Mouse (Mus musculus): ENCODE data around the gene Bbs4. TPM values are rescaled to one million over a fixed set of nuclear protein-coding genes. Genes with fewer than 3 reads are reported as not detected.

The Bbs4 gene
- polyA plus RNA-seq, 1 experiment, result 6.8 TPM

- Histone ChIP-seq H3K36me3 (ENCODE audit: control insufficient read depth, insufficient read depth, low read length) (no peaks in the 10 kb centered on the region), H3K27me3 (ENCODE audit: control insufficient read depth, insufficient read depth, low read length) (no peaks in the 10 kb centered on the region), H3K27ac (ENCODE audit: control insufficient read depth, insufficient read depth, low read depth, low read length) (no peak overlapping the region), H3K4me3 (ENCODE audit: control insufficient read depth, low read depth, low read length) (no peak overlapping the region), H3K4me1 (ENCODE audit: control insufficient read depth, insufficient read depth, low read length) (peaks cover 5% of the 10 kb centered on the region)
- TF ChIP-seq CTCF (IDR thresholded peaks at IDR 0.05; ENCODE audit: control insufficient read depth, insufficient read depth, insufficient replicate concordance, low read depth, low read length) (no peak), POLR2A (IDR thresholded peaks at IDR 0.05; ENCODE audit: control insufficient read depth, low read depth, low read length) (no peak)
These were observed 60.8 kb downstream of the Bbs4 start for GRCm38 (mm10) chr9:59292493-59292875.

- peak overlapping the region; percentile 74 for H3K27ac ChIP-seq (ENCODE audit: control insufficient read depth, insufficient read depth, low read depth, low read length)
- peak overlapping the region; percentile 99 for H3K4me3 ChIP-seq (ENCODE audit: control insufficient read depth, low read depth, low read length)
- TF ChIP-seq CTCF (IDR thresholded peaks at IDR 0.05; ENCODE audit: control insufficient read depth, insufficient read depth, insufficient replicate concordance, low read depth, low read length), result no peak
- no peaks in the 10 kb centered on the region for H3K36me3 ChIP-seq (ENCODE audit: control insufficient read depth, insufficient read depth, low read length)
- H3K4me1 ChIP-seq (ENCODE audit: control insufficient read depth, insufficient read depth, low read length), result peaks cover 5% of the 10 kb centered on the region
- H3K27me3 ChIP-seq (ENCODE audit: control insufficient read depth, insufficient read depth, low read length), result no peaks in the 10 kb centered on the region
These were observed 61.4 kb downstream of the Bbs4 start for GRCm38 (mm10) chr9:59291688-59292492.

DNA sequence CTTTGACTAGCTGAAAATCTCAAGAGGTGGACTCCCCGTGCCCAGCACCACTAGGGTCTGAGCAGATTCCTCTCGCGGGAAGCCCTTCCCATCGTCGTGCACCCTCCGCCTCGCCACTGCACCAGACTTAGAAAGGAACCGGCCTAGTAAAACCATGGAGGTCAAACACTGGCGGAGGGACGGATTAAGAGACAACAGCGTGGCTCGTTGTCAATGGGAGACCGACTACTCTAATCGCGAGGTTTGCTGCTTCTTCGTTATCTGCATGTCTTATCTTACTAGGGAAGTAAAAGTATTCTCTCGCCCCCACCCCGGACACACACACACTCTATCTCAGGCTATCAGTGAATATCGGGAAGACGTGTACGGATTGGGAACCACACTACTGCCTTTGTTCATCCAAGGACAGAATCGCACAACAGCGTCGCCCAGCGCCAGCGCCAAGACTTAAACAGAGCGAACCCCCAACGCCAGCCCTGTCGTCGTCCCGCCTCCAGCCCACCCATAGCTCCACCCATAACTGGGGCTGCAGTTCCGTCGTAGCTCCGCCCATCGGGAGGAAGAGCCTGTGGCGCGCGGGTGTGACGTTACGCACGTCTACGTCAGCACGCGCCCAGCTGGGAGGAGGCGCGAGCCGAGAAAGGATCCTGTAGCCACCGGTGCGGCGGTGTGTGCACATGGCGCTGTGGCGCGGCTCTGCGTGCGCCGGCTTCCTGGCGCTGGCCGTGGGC, 62.2 kb downstream of the Bbs4 start, which contains the start of gene Adpgk:
Gene Adpgk (plus strand): TSS at position 602 of the 731 bp plus-strand sequence.
- TF ChIP-seq CTCF (IDR thresholded peaks at IDR 0.05; ENCODE audit: control insufficient read depth, insufficient read depth, insufficient replicate concordance, low read depth, low read length) (peak; percentile 17; the same call in 1 of the 2 replicates), POLR2A (IDR thresholded peaks at IDR 0.05; ENCODE audit: control insufficient read depth, low read depth, low read length) (peak; percentile 98)
- H3K36me3 ChIP-seq (ENCODE audit: control insufficient read depth, insufficient read depth, low read length), result no peaks in the 10 kb centered on the region
- no peaks in the 10 kb centered on the region for H3K27me3 ChIP-seq (ENCODE audit: control insufficient read depth, insufficient read depth, low read length)
- H3K4me3 ChIP-seq (ENCODE audit: control insufficient read depth, low read depth, low read length), result peak within 1 kb of the TSS; percentile 99
- peaks cover 5% of the 10 kb centered on the region for H3K4me1 ChIP-seq (ENCODE audit: control insufficient read depth, insufficient read depth, low read length)
- peak within 1 kb of the TSS; percentile 97 for H3K27ac ChIP-seq (ENCODE audit: control insufficient read depth, insufficient read depth, low read depth, low read length)

DNA sequence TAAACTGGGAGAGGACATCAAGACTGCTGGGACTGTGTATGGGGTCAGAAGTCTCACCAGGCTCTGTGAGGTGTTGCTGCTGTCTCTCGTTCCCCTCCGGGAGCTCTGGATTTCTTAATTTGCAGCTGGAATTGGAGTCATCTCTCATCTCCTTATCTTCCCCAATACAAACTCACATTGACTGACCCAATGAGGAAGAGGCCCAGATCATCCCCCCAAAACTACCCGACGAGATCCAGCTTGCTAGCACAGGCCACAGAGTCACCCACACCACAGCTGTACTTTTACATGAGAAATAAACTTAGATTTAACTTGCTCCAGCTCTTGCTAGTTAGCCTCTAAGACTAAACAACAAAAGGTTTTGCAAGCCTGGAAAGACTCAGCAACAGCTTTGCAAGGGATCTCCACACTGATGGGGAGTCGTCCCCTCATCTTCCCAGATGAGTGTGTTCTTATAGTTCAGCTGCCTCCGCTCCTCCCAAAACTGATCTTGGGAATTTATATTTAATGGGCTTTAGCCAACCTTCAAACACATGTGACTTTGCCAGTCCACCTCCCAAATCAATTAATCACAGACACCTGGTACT, 63.7 kb downstream of the Bbs4 start:
- Histone ChIP-seq H3K4me3 (ENCODE audit: control insufficient read depth, low read depth, low read length) (no peak overlapping the region; the same call in 1 of the 2 replicates), H3K27ac (ENCODE audit: control insufficient read depth, insufficient read depth, low read depth, low read length) (no peak overlapping the region), H3K4me1 (ENCODE audit: control insufficient read depth, insufficient read depth, low read length) (peaks cover 5% of the 10 kb centered on the region), H3K36me3 (ENCODE audit: control insufficient read depth, insufficient read depth, low read length) (no peaks in the 10 kb centered on the region), H3K27me3 (ENCODE audit: control insufficient read depth, insufficient read depth, low read length) (no peaks in the 10 kb centered on the region)
- TF ChIP-seq CTCF (IDR thresholded peaks at IDR 0.05; ENCODE audit: control insufficient read depth, insufficient read depth, insufficient replicate concordance, low read depth, low read length) (no peak), POLR2A (IDR thresholded peaks at IDR 0.05; ENCODE audit: control insufficient read depth, low read depth, low read length) (no peak)

DNA sequence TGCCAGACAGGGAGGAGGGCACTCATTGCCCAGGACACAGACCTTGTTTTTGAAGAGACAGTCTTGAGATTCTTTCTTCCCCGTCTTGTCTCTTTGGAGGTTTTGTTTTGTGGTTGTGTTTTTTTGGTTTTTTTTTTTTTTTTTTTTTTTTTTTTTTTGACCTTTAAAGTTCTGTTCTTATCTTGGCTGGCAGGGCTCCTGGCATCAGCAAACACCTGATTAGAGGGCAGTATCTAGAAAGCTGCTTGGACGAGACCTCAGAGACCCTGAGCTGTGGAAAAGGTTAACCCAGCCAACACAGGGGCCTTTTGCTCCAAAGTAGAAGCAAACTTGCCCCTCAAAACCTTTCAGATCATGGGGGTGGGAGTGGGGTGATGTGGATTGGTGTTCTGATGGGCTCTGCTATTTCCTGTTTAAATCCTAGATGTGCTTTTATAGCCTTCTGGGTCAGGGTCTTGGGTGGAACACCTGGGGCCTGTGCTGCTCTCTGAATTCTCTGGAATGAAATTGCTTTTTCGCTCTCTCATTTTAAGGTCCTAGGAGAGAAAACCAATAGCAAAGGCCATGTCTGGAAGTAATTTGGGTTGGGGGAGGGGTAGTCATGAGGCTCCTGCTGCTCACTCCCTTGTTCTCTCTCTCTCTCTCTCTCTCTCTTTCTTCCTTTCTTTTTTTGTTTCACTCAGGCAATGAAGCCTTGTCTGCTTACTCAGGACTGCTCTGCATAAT, 64.5 kb downstream of the Bbs4 start:
- TF ChIP-seq POLR2A (IDR thresholded peaks at IDR 0.05; ENCODE audit: control insufficient read depth, low read depth, low read length), result no peak
- no peak for TF ChIP-seq CTCF (IDR thresholded peaks at IDR 0.05; ENCODE audit: control insufficient read depth, insufficient read depth, insufficient replicate concordance, low read depth, low read length)
- H3K36me3 ChIP-seq (ENCODE audit: control insufficient read depth, insufficient read depth, low read length), result no peaks in the 10 kb centered on the region
- H3K4me1 ChIP-seq (ENCODE audit: control insufficient read depth, insufficient read depth, low read length), result peaks cover 5% of the 10 kb centered on the region
- H3K27me3 ChIP-seq (ENCODE audit: control insufficient read depth, insufficient read depth, low read length), result no peaks in the 10 kb centered on the region
- H3K4me3 ChIP-seq (ENCODE audit: control insufficient read depth, low read depth, low read length), result no peak overlapping the region
- H3K27ac ChIP-seq (ENCODE audit: control insufficient read depth, insufficient read depth, low read depth, low read length), result no peak overlapping the region

DNA sequence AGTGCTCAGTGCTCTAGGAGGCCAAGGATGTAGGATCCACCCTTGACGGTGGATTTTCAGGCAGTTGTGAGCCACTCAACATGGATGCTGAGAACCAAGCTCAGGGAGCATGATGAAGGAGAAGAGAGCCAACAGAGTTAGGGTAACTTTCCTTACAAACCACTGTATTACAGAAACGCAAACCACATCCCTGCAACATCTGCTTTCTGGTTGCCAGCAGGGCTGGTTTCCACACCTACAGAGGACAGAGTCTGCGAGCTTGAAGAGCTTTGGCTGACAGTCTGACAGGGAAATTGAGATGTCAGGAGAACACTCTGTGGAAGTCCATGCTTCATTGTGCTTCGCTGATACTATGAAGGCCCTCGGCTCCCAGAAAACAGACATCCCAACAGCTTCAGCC, 65.2 kb downstream of the Bbs4 start:
- Histone ChIP-seq H3K4me1 (ENCODE audit: control insufficient read depth, insufficient read depth, low read length) (peaks cover 5% of the 10 kb centered on the region), H3K27ac (ENCODE audit: control insufficient read depth, insufficient read depth, low read depth, low read length) (no peak overlapping the region), H3K27me3 (ENCODE audit: control insufficient read depth, insufficient read depth, low read length) (no peaks in the 10 kb centered on the region), H3K4me3 (ENCODE audit: control insufficient read depth, low read depth, low read length) (no peak overlapping the region), H3K36me3 (ENCODE audit: control insufficient read depth, insufficient read depth, low read length) (no peaks in the 10 kb centered on the region)
- TF ChIP-seq CTCF (IDR thresholded peaks at IDR 0.05; ENCODE audit: control insufficient read depth, insufficient read depth, insufficient replicate concordance, low read depth, low read length) (no peak), POLR2A (IDR thresholded peaks at IDR 0.05; ENCODE audit: control insufficient read depth, low read depth, low read length) (no peak)
